Mouse (Mus musculus) olfactory bulb, adult 2 months (tissue): ENCODE measurements around the gene Rnf181.

Experiments used
- CTCF ChIP-seq: fragments of 200-500 bp; IDR thresholded peaks from 2 replicates; pipeline ENCODE4 v1.5.1; 2012; ENCODE audit warnings: low read depth, mild to moderate bottlenecking, low read length, moderate library complexity; ENCODE audit not compliant: insufficient read depth
- POLR2A ChIP-seq: fragments of 200-500 bp; IDR thresholded peaks from 2 replicates; pipeline ENCODE4 v1.6.1; 2012; ENCODE audit warnings: mild to moderate bottlenecking, low read depth, low read length, moderate library complexity; ENCODE audit not compliant: insufficient read depth

DNA sequence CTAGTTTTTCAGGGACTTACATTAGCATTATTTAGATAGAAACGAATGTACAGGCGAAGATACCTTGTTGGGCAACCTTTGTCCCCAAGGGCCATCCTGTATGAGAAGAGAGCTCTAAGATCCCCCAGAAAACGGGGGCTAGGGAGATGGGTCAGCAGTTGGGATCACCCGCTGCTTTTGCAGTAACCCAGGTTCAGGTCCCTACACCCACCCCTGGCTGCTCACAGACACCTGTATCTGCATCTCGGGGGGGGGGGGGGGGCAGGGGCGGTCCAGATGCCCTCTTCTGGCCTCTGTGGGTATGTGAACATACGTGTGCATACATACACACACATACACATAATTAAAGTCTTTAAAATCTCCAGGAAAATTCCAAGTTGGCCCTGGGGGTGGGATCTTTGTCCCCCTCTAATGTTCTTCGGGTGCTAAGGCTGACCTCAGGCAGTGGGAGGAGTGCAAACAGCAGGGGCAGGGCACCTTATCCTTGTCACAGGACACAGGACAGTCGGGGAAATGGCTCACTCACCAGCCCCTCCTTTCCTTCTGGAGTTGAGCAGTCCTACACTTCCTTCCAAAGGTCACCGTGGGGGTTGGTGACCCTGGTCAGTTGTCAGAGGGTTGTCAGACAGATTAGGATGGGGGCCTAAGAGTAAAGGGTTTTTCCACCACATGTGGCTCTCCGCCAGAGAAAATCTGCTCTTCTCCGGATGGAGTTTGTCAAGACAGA is 24.2 kb upstream of the Rnf181 start:
- no peak for TF ChIP-seq CTCF
- no peak for TF ChIP-seq POLR2A
